Mouse (Mus musculus) forebrain, embryonic 10.5 days (tissue): ENCODE data around the gene S100a14. TPM values are rescaled to one million over a fixed set of nuclear protein-coding genes. Genes with fewer than 3 reads are reported as not detected.
A peak's percentile ranks its signal among the peaks of the same experiment; 100 is the strongest.

Experiments used
- DNase-seq: peaks from one replicate; pipeline ENCODE4 v3.0.0-alpha.2; 2017; ENCODE audit warnings: low spot score; ENCODE audit errors: extremely low spot score
- H3K27ac ChIP-seq: fragments of 300-500 bp; sonication (generic); 2 replicates; pipeline ENCODE4 v1.5.1; 2016; ENCODE audit warnings: mild to moderate bottlenecking
- H3K27me3 ChIP-seq: fragments of 300-500 bp; sonication (generic); 2 replicates; pipeline ENCODE4 v1.6.1; 2016; ENCODE audit warnings: mild to moderate bottlenecking; ENCODE audit not compliant: poor library complexity, severe bottlenecking
- H3K36me3 ChIP-seq: fragments of 300-500 bp; sonication (generic); replicated peaks from 2 replicates; pipeline ENCODE4 v1.6.1; 2016; ENCODE audit warnings: mild to moderate bottlenecking, moderate library complexity
- H3K4me1 ChIP-seq: fragments of 300-500 bp; sonication (generic); 2 replicates; pipeline ENCODE4 v1.6.1; 2016
- H3K4me3 ChIP-seq: fragments of 300-500 bp; sonication (generic); 2 replicates; pipeline ENCODE4 v1.5.1; 2016; ENCODE audit warnings: mild to moderate bottlenecking, moderate library complexity
- H3K9me3 ChIP-seq: fragments of 300-500 bp; sonication (generic); 2 replicates; pipeline ENCODE4 v1.6.1; 2016; ENCODE audit warnings: mild to moderate bottlenecking, moderate library complexity
- WGBS: fragments of 180-500 bp; shearing (Covaris S2); methylation state at CpG from one replicate; pipeline ENCODE4 v1.1.7; 2016; 5-methylcytosine and 5-hydroxymethylcytosine counted together
- polyA plus RNA-seq: library from polyadenylated mRNA; unstranded; fragments of >200 nt; fragmentation: Nextera tagmentation; extraction: Ambion mirVana; gene quantifications from 2 replicates; pipeline ENCODE4 v1.2.1, GENCODE M21; 2016

Gene S100a14
- polyA plus RNA-seq: not detected in 2 replicates

GRCm38 (mm10) chr3:90526580-90526979 lies at the start of gene S100a14:
Gene S100a14, plus strand, starts transcription at chr3:90526856.
- no peaks in the 10 kb centered on the region for H3K9me3 ChIP-seq
- no peak within 1 kb of the TSS for H3K4me3 ChIP-seq
- no peak for DNase-seq
- H3K36me3 ChIP-seq: no peaks in the 10 kb centered on the region
- H3K4me1 ChIP-seq: no peaks in the 10 kb centered on the region
- 77% methylated on average over 5 of the region's 5 CpGs for WGBS
- no peaks in the 10 kb centered on the region for H3K27me3 ChIP-seq
- no peak within 1 kb of the TSS for H3K27ac ChIP-seq

GRCm38 (mm10) chr3:90486998-90487397 lies 39.7 kb upstream of the S100a14 start:
- H3K36me3 ChIP-seq: peaks cover 77% of the 10 kb centered on the region
- DNase-seq: no peak
- H3K27me3 ChIP-seq: no peaks in the 10 kb centered on the region
- no peaks in the 10 kb centered on the region for H3K9me3 ChIP-seq
- peaks cover 12% of the 10 kb centered on the region for H3K4me1 ChIP-seq
- H3K27ac ChIP-seq: no peak overlapping the region
- 87% methylated on average over 5 of the region's 5 CpGs for WGBS
- no peak overlapping the region for H3K4me3 ChIP-seq

- peaks cover 61% of the 10 kb centered on the region for H3K36me3 ChIP-seq
- 91% methylated on average over 6 of the region's 6 CpGs for WGBS
- peaks cover 12% of the 10 kb centered on the region for H3K4me1 ChIP-seq
- no peak overlapping the region for H3K4me3 ChIP-seq
- no peak overlapping the region for H3K27ac ChIP-seq
- no peak for DNase-seq
- no peaks in the 10 kb centered on the region for H3K27me3 ChIP-seq
- H3K9me3 ChIP-seq: no peaks in the 10 kb centered on the region
These were observed 38.1 kb upstream of the S100a14 start for GRCm38 (mm10) chr3:90488576-90488975.

- H3K4me1 ChIP-seq: peaks cover 12% of the 10 kb centered on the region
- H3K36me3 ChIP-seq: peaks cover 51% of the 10 kb centered on the region
- H3K4me3 ChIP-seq: peak within 1 kb of the TSS; percentile 81
- DNase-seq: peak; percentile 94
- H3K9me3 ChIP-seq: no peaks in the 10 kb centered on the region
- peak within 1 kb of the TSS; percentile 92 for H3K27ac ChIP-seq
- H3K27me3 ChIP-seq: no peaks in the 10 kb centered on the region
- WGBS: under 1% methylated on average over 37 of the region's 37 CpGs
These were observed 35.9 kb upstream of the S100a14 start, which contains the start of gene Snapin for GRCm38 (mm10) chr3:90490696-90491256. Gene Snapin, minus strand, starts transcription at chr3:90491033.

GRCm38 (mm10) chr3:90491350-90491749 lies 35.3 kb upstream of the S100a14 start:
- peaks cover 51% of the 10 kb centered on the region for H3K36me3 ChIP-seq
- peak overlapping the region; percentile 81; the same call in 1 of the 2 replicates for H3K4me3 ChIP-seq
- WGBS: 38% methylated on average over 2 of the region's 2 CpGs
- H3K27ac ChIP-seq: no peak overlapping the region
- no peaks in the 10 kb centered on the region for H3K9me3 ChIP-seq
- peaks cover 12% of the 10 kb centered on the region for H3K4me1 ChIP-seq
- no peaks in the 10 kb centered on the region for H3K27me3 ChIP-seq
- DNase-seq: no peak

- no peaks in the 10 kb centered on the region for H3K27me3 ChIP-seq
- peaks cover 12% of the 10 kb centered on the region for H3K4me1 ChIP-seq
- WGBS: 68% methylated on average over 4 of the region's 4 CpGs
- no peak overlapping the region for H3K27ac ChIP-seq
- H3K9me3 ChIP-seq: no peaks in the 10 kb centered on the region
- H3K4me3 ChIP-seq: no peak overlapping the region
- DNase-seq: no peak
- peaks cover 51% of the 10 kb centered on the region for H3K36me3 ChIP-seq
These were observed 32.7 kb upstream of the S100a14 start for GRCm38 (mm10) chr3:90493831-90494540.

GRCm38 (mm10) chr3:90495850-90496525 lies 30.7 kb upstream of the S100a14 start:
- no peak for DNase-seq
- H3K27ac ChIP-seq: no peak overlapping the region
- H3K4me3 ChIP-seq: no peak overlapping the region
- no peaks in the 10 kb centered on the region for H3K9me3 ChIP-seq
- no peaks in the 10 kb centered on the region for H3K4me1 ChIP-seq
- no peaks in the 10 kb centered on the region for H3K27me3 ChIP-seq
- peaks cover 64% of the 10 kb centered on the region for H3K36me3 ChIP-seq
- WGBS: 91% methylated on average over 7 of the region's 7 CpGs

GRCm38 (mm10) chr3:90497597-90497996 lies 29.1 kb upstream of the S100a14 start:
- no peaks in the 10 kb centered on the region for H3K27me3 ChIP-seq
- no peak overlapping the region for H3K4me3 ChIP-seq
- DNase-seq: no peak
- H3K27ac ChIP-seq: no peak overlapping the region
- no peaks in the 10 kb centered on the region for H3K9me3 ChIP-seq
- H3K36me3 ChIP-seq: peaks cover 80% of the 10 kb centered on the region
- no peaks in the 10 kb centered on the region for H3K4me1 ChIP-seq

GRCm38 (mm10) chr3:90503444-90503843 lies 23.2 kb upstream of the S100a14 start:
- no peak for DNase-seq
- Histone ChIP-seq H3K36me3 (peaks cover 94% of the 10 kb centered on the region), H3K27ac (no peak overlapping the region), H3K9me3 (no peaks in the 10 kb centered on the region), H3K4me1 (peaks cover 14% of the 10 kb centered on the region), H3K27me3 (no peaks in the 10 kb centered on the region), H3K4me3 (no peak overlapping the region)
- 81% methylated on average over 4 of the region's 4 CpGs for WGBS

- no peak for DNase-seq
- Histone ChIP-seq H3K4me1 (peaks cover 18% of the 10 kb centered on the region), H3K4me3 (no peak overlapping the region), H3K9me3 (no peaks in the 10 kb centered on the region), H3K36me3 (peaks cover 76% of the 10 kb centered on the region), H3K27me3 (no peaks in the 10 kb centered on the region), H3K27ac (no peak overlapping the region)
- 94% methylated on average over 5 of the region's 5 CpGs for WGBS
These were observed 21.4 kb upstream of the S100a14 start for GRCm38 (mm10) chr3:90505216-90505615.

GRCm38 (mm10) chr3:90506362-90506761 lies 20.3 kb upstream of the S100a14 start:
- no peak overlapping the region for H3K27ac ChIP-seq
- H3K4me1 ChIP-seq: peaks cover 18% of the 10 kb centered on the region
- no peaks in the 10 kb centered on the region for H3K9me3 ChIP-seq
- no peak overlapping the region for H3K4me3 ChIP-seq
- no peak for DNase-seq
- WGBS: 94% methylated on average over 3 of the region's 3 CpGs
- peaks cover 5% of the 10 kb centered on the region; the same call in 1 of the 2 replicates for H3K27me3 ChIP-seq
- H3K36me3 ChIP-seq: peaks cover 65% of the 10 kb centered on the region

- H3K4me1 ChIP-seq: peaks cover 19% of the 10 kb centered on the region
- no peak for DNase-seq
- no peaks in the 10 kb centered on the region for H3K9me3 ChIP-seq
- 7% methylated on average over 20 of the region's 20 CpGs for WGBS
- H3K27ac ChIP-seq: peak overlapping the region; percentile 98
- H3K36me3 ChIP-seq: peaks cover 44% of the 10 kb centered on the region
- peak overlapping the region; percentile 98 for H3K4me3 ChIP-seq
- H3K27me3 ChIP-seq: peaks cover 24% of the 10 kb centered on the region
These were observed 18.2 kb upstream of the S100a14 start for GRCm38 (mm10) chr3:90508287-90508949.
